Mouse (Mus musculus) hindbrain, embryonic 12.5 days (tissue): ENCODE measurements around the gene Olfr202. TPM values are rescaled to one million over a fixed set of nuclear protein-coding genes. Genes with fewer than 3 reads are reported as not detected.
"Not testable (repeated sequence)": the region's sequence is repeated elsewhere in the genome, so short reads cannot be mapped to it uniquely, and the experiment has no call there.

Experiments used
- ATAC-seq: fragments of 200-750 bp; cut with Nextera tagmentation; 2 replicates; pipeline ENCODE4 v1.8.0; 2017; ENCODE audit warnings: moderate TSS enrichment; ENCODE audit not compliant: low FRiP score
- H3K27ac ChIP-seq: fragments of 300-500 bp; sonication (generic); 2 replicates; pipeline ENCODE4 v1.5.1; 2016; ENCODE audit warnings: mild to moderate bottlenecking
- H3K27me3 ChIP-seq: fragments of 300-500 bp; sonication (generic); 2 replicates; pipeline ENCODE4 v1.6.1; 2016; ENCODE audit warnings: mild to moderate bottlenecking
- H3K36me3 ChIP-seq: fragments of 300-500 bp; sonication (generic); 2 replicates; pipeline ENCODE4 v1.6.1; 2016; ENCODE audit warnings: mild to moderate bottlenecking
- H3K4me1 ChIP-seq: fragments of 300-500 bp; sonication (generic); 2 replicates; pipeline ENCODE4 v1.6.1; 2016
- H3K4me2 ChIP-seq: fragments of 300-500 bp; sonication (generic); replicated peaks from 2 replicates; pipeline ENCODE4 v1.6.1; 2016; ENCODE audit warnings: mild to moderate bottlenecking
- H3K4me3 ChIP-seq: fragments of 300-500 bp; sonication (generic); 2 replicates; pipeline ENCODE4 v1.5.1; 2016; ENCODE audit warnings: mild to moderate bottlenecking
- H3K9ac ChIP-seq: fragments of 300-500 bp; sonication (generic); 2 replicates; pipeline ENCODE4 v1.6.1; 2016; ENCODE audit warnings: mild to moderate bottlenecking, moderate library complexity
- H3K9me3 ChIP-seq: fragments of 300-500 bp; sonication (generic); replicated peaks from 2 replicates; pipeline ENCODE4 v1.6.1; 2016; ENCODE audit warnings: mild to moderate bottlenecking
- WGBS: fragments of 180-500 bp; shearing (Covaris S2); methylation state at CpG from one replicate; pipeline ENCODE4 v1.1.7; 2016; 5-methylcytosine and 5-hydroxymethylcytosine counted together
- polyA plus RNA-seq: library from polyadenylated mRNA; unstranded; fragments of >200 nt; fragmentation: Nextera tagmentation; extraction: Ambion mirVana; gene quantifications from 2 replicates; pipeline ENCODE4 v1.2.1, GENCODE M21; 2016

Olfr202 gene
- polyA plus RNA-seq, result not detected in 2 replicates

DNA sequence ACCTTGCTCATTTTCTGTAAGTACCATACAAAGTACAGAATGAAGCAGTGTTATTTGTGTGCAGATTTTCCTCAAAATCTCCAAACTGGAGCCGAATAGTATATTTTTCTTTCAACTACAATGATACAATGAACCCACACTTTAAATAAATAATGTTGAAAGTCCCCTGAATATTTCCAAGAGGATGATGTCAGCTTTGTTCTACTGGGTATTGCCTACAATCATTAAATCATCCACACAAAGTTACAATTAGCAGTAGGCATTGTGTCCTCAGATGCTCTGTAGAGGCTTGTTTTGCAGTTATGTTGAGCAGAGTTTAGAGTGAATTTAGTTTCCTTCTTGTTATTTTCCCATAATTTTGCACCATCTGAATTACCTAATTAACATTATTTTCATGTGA is at the start of gene Olfr202:
Gene Olfr202, minus strand, starts transcription at position 101 of the 400 bp plus-strand sequence.
- Histone ChIP-seq H3K4me3 (no peak within 1 kb of the TSS), H3K9me3 (no peaks in the 10 kb centered on the region), H3K27me3 (no peaks in the 10 kb centered on the region), H3K27ac (no peak within 1 kb of the TSS), H3K36me3 (no peaks in the 10 kb centered on the region), H3K9ac (no peak within 1 kb of the TSS), H3K4me1 (no peaks in the 10 kb centered on the region), H3K4me2 (no peak within 1 kb of the TSS)
- no peak for ATAC-seq
- WGBS, result 82% methylated on average over 1 of the region's 1 CpGs

GRCm38 (mm10) chr16:59331038-59331437 is 44.4 kb upstream of the Olfr202 start, which contains the start of gene Olfr205:
Olfr205 (minus strand) TSS chr16:59331138.
- H3K9me3 ChIP-seq, result no peaks in the 10 kb centered on the region; the same call in 1 of the 2 replicates
- no peak within 1 kb of the TSS for H3K4me3 ChIP-seq
- no peak within 1 kb of the TSS for H3K27ac ChIP-seq
- H3K4me2 ChIP-seq, result no peak within 1 kb of the TSS
- no peak for ATAC-seq
- H3K9ac ChIP-seq, result no peak within 1 kb of the TSS
- no peaks in the 10 kb centered on the region for H3K36me3 ChIP-seq
- H3K4me1 ChIP-seq, result no peaks in the 10 kb centered on the region
- no peaks in the 10 kb centered on the region for H3K27me3 ChIP-seq

- H3K36me3 ChIP-seq, H3K4me1 ChIP-seq, H3K9ac ChIP-seq, H3K27me3 ChIP-seq, H3K4me2 ChIP-seq, ATAC-seq, H3K27ac ChIP-seq, H3K4me3 ChIP-seq, H3K9me3 ChIP-seq: not testable (repeated sequence)
- 61% methylated on average over 1 of the region's 1 CpGs for WGBS
Observed at GRCm38 (mm10) chr16:59323262-59323661, 36.7 kb upstream of the Olfr202 start.

- no peaks in the 10 kb centered on the region for H3K4me1 ChIP-seq
- no peak within 1 kb of the TSS for H3K9ac ChIP-seq
- H3K4me2 ChIP-seq, result no peak within 1 kb of the TSS
- no peak within 1 kb of the TSS for H3K4me3 ChIP-seq
- H3K27me3 ChIP-seq, result no peaks in the 10 kb centered on the region
- H3K36me3 ChIP-seq, result no peaks in the 10 kb centered on the region
- no peaks in the 10 kb centered on the region for H3K9me3 ChIP-seq
- ATAC-seq, result no peak
- H3K27ac ChIP-seq, result no peak within 1 kb of the TSS
Observed at GRCm38 (mm10) chr16:59318148-59318547, 31.6 kb upstream of the Olfr202 start, which contains the start of gene Olfr204. Olfr204 (minus strand) TSS chr16:59318248.

DNA sequence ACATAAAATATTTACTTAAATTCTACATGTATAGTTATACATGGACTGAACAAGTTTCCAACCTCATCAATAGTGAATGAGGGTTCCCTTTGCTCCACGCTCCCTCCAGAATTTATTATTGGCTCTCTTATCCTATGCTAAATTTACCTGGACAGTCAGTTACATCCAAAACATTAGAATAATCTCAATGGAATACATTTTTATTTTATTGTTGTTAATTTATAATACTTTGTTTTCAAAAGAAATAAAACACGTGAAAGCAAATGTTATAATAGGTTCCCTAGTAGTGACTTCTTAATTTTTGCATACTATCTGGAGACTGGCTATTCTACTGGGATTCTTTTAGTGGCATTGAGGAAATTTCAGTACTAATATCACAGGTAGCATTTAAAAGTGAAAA is 12.0 kb upstream of the Olfr202 start, which contains the start of gene Olfr203:
Gene Olfr203, plus strand, starts transcription at position 301 of the 400 bp plus-strand sequence.
- 91% methylated on average over 2 of the region's 2 CpGs for WGBS
- H3K4me1 ChIP-seq, result no peaks in the 10 kb centered on the region
- no peaks in the 10 kb centered on the region for H3K9me3 ChIP-seq
- ATAC-seq, result no peak
- H3K4me2 ChIP-seq, result no peak within 1 kb of the TSS
- H3K27ac ChIP-seq, result no peak within 1 kb of the TSS
- H3K4me3 ChIP-seq, result no peak within 1 kb of the TSS
- no peaks in the 10 kb centered on the region for H3K36me3 ChIP-seq
- H3K9ac ChIP-seq, result no peak within 1 kb of the TSS
- H3K27me3 ChIP-seq, result no peaks in the 10 kb centered on the region

DNA sequence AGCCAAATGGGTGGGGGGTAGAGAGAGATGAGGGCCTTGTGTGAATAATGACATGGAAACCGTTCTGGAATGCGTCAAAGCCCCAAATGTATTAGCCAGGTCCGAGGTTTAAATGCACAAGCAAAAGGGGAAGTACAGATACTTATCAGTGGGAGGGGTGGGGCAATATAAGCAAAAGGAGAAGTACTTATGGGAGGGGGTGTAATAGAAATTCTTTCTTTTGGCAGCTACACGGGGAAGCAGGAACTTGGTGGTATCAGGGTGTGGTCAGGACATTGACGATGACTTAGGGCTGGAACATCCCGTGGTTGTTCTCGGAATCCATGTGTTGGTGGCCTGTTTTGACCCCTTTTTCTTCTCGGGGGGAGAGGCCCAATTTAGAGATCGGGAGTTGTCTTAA is 983 bp upstream of the Olfr202 start:
- H3K36me3 ChIP-seq, H3K27me3 ChIP-seq, H3K9me3 ChIP-seq, H3K9ac ChIP-seq, H3K4me3 ChIP-seq, H3K4me2 ChIP-seq, ATAC-seq, H3K27ac ChIP-seq, H3K4me1 ChIP-seq: not testable (repeated sequence)
- WGBS, result 83% methylated on average over 9 of the region's 9 CpGs

- Histone ChIP-seq H3K9ac (no peak overlapping the region), H3K4me3 (no peak overlapping the region), H3K27ac (no peak overlapping the region), H3K4me1 (no peaks in the 10 kb centered on the region), H3K27me3 (no peaks in the 10 kb centered on the region), H3K9me3 (no peaks in the 10 kb centered on the region), H3K4me2 (no peak overlapping the region), H3K36me3 (no peaks in the 10 kb centered on the region)
- ATAC-seq, result no peak
- 71% methylated on average over 1 of the region's 1 CpGs for whole genome bisulfite sequencing
Observed at GRCm38 (mm10) chr16:59283476-59283875, 3.1 kb downstream of the Olfr202 start.

GRCm38 (mm10) chr16:59280542-59280941 is 6.1 kb downstream of the Olfr202 start:
- H3K4me1 ChIP-seq, result no peaks in the 10 kb centered on the region
- no peak overlapping the region for H3K27ac ChIP-seq
- H3K9me3 ChIP-seq, result no peaks in the 10 kb centered on the region
- H3K4me2 ChIP-seq, result no peak overlapping the region
- no peak overlapping the region for H3K9ac ChIP-seq
- H3K4me3 ChIP-seq, result no peak overlapping the region
- no peaks in the 10 kb centered on the region for H3K36me3 ChIP-seq
- H3K27me3 ChIP-seq, result no peaks in the 10 kb centered on the region
- ATAC-seq, result no peak
- WGBS, result 83% methylated on average over 3 of the region's 3 CpGs

DNA sequence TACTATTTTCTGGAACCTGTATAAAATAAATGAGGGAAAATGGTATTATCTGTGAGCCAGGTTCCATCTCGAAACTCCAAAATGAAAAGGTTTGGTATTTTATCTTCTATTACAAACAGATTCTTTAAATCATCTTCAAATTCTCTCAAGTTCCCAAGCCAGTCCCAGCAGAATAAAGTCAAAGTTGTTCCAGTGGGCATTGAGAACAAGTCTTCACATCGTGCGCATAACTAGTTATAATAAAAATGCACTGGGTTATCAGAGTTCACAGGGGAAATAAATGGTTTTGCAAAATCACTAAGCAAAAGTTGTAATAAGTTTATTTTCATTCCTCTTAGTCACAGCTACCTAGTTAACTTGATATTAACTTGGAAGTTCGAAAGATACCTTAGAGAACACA is 14.1 kb downstream of the Olfr202 start, which contains the start of gene Olfr201:
Gene Olfr201, minus strand, starts transcription at position 101 of the 400 bp plus-strand sequence.
- H3K4me1 ChIP-seq, H3K27me3 ChIP-seq, H3K4me2 ChIP-seq, H3K9ac ChIP-seq, ATAC-seq, H3K36me3 ChIP-seq, H3K9me3 ChIP-seq, H3K27ac ChIP-seq, H3K4me3 ChIP-seq: not testable (repeated sequence)
- 91% methylated on average over 4 of the region's 4 CpGs for WGBS

- not testable (repeated sequence) for H3K4me2 ChIP-seq, H3K36me3 ChIP-seq, H3K27ac ChIP-seq, H3K4me1 ChIP-seq, H3K9ac ChIP-seq, H3K27me3 ChIP-seq, H3K4me3 ChIP-seq, ATAC-seq, H3K9me3 ChIP-seq
- 85% methylated on average over 4 of the region's 4 CpGs for WGBS
Observed at GRCm38 (mm10) chr16:59269097-59269496, 17.5 kb downstream of the Olfr202 start.

- no peaks in the 10 kb centered on the region for H3K9me3 ChIP-seq
- H3K27me3 ChIP-seq, result no peaks in the 10 kb centered on the region
- ATAC-seq, result no peak
- no peak overlapping the region for H3K9ac ChIP-seq
- WGBS, result 87% methylated on average over 17 of the region's 17 CpGs
- no peak overlapping the region for H3K4me3 ChIP-seq
- no peaks in the 10 kb centered on the region for H3K36me3 ChIP-seq
- no peak overlapping the region for H3K4me2 ChIP-seq
- no peaks in the 10 kb centered on the region for H3K4me1 ChIP-seq
- H3K27ac ChIP-seq, result no peak overlapping the region
Observed at GRCm38 (mm10) chr16:59249684-59250083, 36.9 kb downstream of the Olfr202 start.
